Mouse (Mus musculus): ENCODE results near the gene Eid2b. TPM values are rescaled to one million over a fixed set of nuclear protein-coding genes. Genes with fewer than 3 reads are reported as not detected.
A peak's percentile ranks its signal among the peaks of the same experiment; 100 is the strongest.

The Eid2b gene
- polyA plus RNA-seq, 1 experiment from 2014 or later, result 35.2 TPM

GRCm38 (mm10) chr7:28311926-28312543 lies 34.5 kb downstream of the Eid2b start, which contains the start of gene Timm50:
Timm50 (minus strand) TSS chr7:28312072.
- peak; percentile 95 for ATAC-seq (ENCODE audit: low FRiP score)
- Histone ChIP-seq H3K27me3 (ENCODE audit: control insufficient read depth, insufficient read depth, low read length) (no peaks in the 10 kb centered on the region), H3K36me3 (replicated peaks; ENCODE audit: control insufficient read depth, insufficient read depth) (peaks cover 66% of the 10 kb centered on the region), H3K9ac (peak within 1 kb of the TSS; percentile 93), H3K4me2 (replicated peaks) (peak within 1 kb of the TSS; percentile 92), H3K4me1 (replicated peaks; ENCODE audit: control insufficient read depth, insufficient read depth, low read length) (peaks cover 14% of the 10 kb centered on the region), H3K9me3 (ENCODE audit: control insufficient read depth, low read length) (no peaks in the 10 kb centered on the region), H3K27ac (peak within 1 kb of the TSS; percentile 71), H3K4me3 (replicated peaks; ENCODE audit: low read length) (peak within 1 kb of the TSS; percentile 98)
- peak; percentile 98 for DNase-seq (ENCODE audit: low spot score)
- under 1% methylated on average over 45 of the region's 45 CpGs for WGBS

DNA sequence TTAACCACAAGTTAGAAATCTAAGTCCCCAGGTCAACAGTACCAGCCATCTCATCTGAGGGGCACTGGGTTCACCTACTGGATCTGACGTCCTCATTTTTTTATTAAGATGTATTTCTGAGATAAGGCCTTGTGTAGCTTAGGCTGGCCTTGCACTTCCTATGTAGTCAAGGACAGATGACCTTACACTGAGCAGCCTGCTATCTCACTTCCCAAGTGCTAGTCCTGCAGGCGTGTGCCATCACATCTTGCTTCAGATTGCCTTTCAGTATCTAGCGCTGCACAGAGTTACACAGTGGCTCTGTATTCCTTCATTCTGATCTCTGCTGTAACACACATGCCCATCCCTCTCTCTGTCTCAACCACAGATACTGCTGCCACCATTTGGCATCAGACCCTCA lies 40.5 kb downstream of the Eid2b start:
- H3K9me3 ChIP-seq (ENCODE audit: control insufficient read depth, low read length), result no peaks in the 10 kb centered on the region
- no peak overlapping the region for H3K9ac ChIP-seq
- H3K27ac ChIP-seq, result no peak overlapping the region
- H3K4me2 ChIP-seq (replicated peaks), result no peak overlapping the region
- no peaks in the 10 kb centered on the region for H3K27me3 ChIP-seq (ENCODE audit: control insufficient read depth, insufficient read depth, low read length)
- DNase-seq (ENCODE audit: low spot score) (no peak), ATAC-seq (ENCODE audit: low FRiP score) (no peak)
- H3K36me3 ChIP-seq (replicated peaks; ENCODE audit: control insufficient read depth, insufficient read depth), result peaks cover 93% of the 10 kb centered on the region
- WGBS, result 91% methylated on average over 3 of the region's 3 CpGs
- no peak overlapping the region for H3K4me3 ChIP-seq (replicated peaks; ENCODE audit: low read length)
- H3K4me1 ChIP-seq (replicated peaks; ENCODE audit: control insufficient read depth, insufficient read depth, low read length), result no peaks in the 10 kb centered on the region

DNA sequence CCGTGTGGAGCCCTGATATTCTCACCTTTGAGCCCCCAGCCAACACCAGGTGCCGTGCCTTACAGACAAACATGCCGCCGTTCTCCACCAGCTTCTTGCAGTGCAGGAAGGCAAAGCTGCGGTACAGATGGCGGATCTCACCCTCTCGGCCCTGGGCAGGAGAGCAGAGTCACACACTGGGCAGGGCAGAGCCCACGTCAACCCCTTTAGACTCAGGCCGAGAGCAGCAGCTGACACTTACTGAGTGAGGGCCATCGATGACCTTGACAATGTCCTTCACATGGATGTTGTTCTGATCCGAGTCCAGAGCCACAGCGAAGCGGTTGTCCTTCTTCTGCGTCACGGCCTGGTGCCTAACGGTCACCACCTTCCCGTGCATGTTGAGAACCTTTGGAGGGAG lies 41.2 kb downstream of the Eid2b start:
- WGBS, result 94% methylated on average over 17 of the region's 17 CpGs
- Histone ChIP-seq H3K4me1 (replicated peaks; ENCODE audit: control insufficient read depth, insufficient read depth, low read length) (no peaks in the 10 kb centered on the region), H3K4me2 (replicated peaks) (no peak overlapping the region), H3K27me3 (ENCODE audit: control insufficient read depth, insufficient read depth, low read length) (no peaks in the 10 kb centered on the region), H3K27ac (no peak overlapping the region), H3K36me3 (replicated peaks; ENCODE audit: control insufficient read depth, insufficient read depth) (peaks cover 99% of the 10 kb centered on the region), H3K9ac (no peak overlapping the region), H3K4me3 (replicated peaks; ENCODE audit: low read length) (no peak overlapping the region), H3K9me3 (ENCODE audit: control insufficient read depth, low read length) (no peaks in the 10 kb centered on the region)
- ATAC-seq (ENCODE audit: low FRiP score) (no peak), DNase-seq (ENCODE audit: low spot score) (no peak)

DNA sequence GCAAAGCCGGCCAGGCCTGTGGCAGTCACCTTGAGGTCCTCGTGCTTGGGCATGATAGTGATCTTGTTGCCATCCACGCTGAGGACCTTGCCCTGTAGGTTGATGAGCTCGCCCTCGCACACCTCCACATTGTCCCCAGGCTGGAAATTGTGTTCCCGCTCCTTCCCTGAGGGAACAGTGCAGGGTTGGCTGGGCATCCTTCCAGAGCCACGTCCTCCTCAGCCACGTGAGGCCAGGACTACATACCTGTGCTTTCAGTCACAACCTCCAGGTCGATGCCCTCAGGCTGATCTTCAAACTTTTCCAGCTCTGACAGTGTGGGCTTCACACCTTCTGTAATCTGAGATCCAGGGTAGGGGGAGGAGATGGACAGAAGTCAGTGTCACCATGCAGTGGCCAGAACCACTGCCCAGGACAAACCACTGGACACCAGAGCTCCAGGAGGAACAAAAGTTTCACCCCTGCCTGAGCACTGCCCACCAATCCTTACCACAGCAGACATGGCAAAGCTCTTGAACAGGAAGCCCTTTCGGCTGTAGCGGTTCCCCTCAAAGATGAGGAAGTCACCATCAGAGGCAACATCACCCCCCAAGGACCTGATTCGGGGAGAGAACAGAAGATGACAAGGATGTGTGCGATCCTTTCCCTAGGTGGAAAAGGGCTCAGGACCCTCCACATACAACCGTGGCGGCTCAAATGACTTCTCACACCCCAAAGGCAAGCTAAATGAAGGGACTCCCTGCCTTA lies 44.6 kb downstream of the Eid2b start:
- Histone ChIP-seq H3K4me2 (replicated peaks) (no peak overlapping the region), H3K9me3 (ENCODE audit: control insufficient read depth, low read length) (no peaks in the 10 kb centered on the region), H3K27ac (no peak overlapping the region), H3K4me1 (replicated peaks; ENCODE audit: control insufficient read depth, insufficient read depth, low read length) (no peaks in the 10 kb centered on the region), H3K27me3 (ENCODE audit: control insufficient read depth, insufficient read depth, low read length) (no peaks in the 10 kb centered on the region), H3K36me3 (replicated peaks; ENCODE audit: control insufficient read depth, insufficient read depth) (peaks cover 100% of the 10 kb centered on the region), H3K4me3 (replicated peaks; ENCODE audit: low read length) (no peak overlapping the region), H3K9ac (no peak overlapping the region)
- no peak for ATAC-seq (ENCODE audit: low FRiP score)
- DNase-seq (ENCODE audit: low spot score), result no peak
- WGBS, result 97% methylated on average over 15 of the region's 15 CpGs

DNA sequence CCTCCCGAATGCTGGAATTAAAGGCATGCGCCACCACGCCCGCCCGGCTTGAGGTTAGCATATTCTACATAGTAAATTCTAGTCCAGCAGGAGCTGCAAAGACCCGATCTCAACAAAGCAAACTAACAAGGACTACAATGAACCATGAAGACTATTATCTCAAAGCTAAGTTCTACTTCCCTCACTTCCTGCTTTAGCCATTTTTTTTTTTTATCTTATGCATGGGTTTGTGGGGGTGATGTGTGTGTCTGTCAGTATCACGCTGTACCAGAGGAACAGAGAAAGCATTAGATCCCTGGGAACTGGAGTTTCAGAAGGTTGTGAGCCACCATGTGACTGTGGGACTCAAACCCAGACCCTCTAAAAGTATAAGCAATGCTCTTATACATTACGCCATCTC lies 47.8 kb downstream of the Eid2b start:
- DNase-seq (ENCODE audit: low spot score) (no peak), ATAC-seq (ENCODE audit: low FRiP score) (no peak)
- H3K4me1 ChIP-seq (replicated peaks; ENCODE audit: control insufficient read depth, insufficient read depth, low read length), result no peaks in the 10 kb centered on the region
- no peak overlapping the region for H3K9ac ChIP-seq
- H3K4me2 ChIP-seq (replicated peaks), result no peak overlapping the region
- no peak overlapping the region for H3K27ac ChIP-seq
- no peak overlapping the region for H3K4me3 ChIP-seq (replicated peaks; ENCODE audit: low read length)
- H3K27me3 ChIP-seq (ENCODE audit: control insufficient read depth, insufficient read depth, low read length), result no peaks in the 10 kb centered on the region
- 97% methylated on average over 8 of the region's 8 CpGs for WGBS
- H3K9me3 ChIP-seq (ENCODE audit: control insufficient read depth, low read length), result no peaks in the 10 kb centered on the region
- peaks cover 100% of the 10 kb centered on the region for H3K36me3 ChIP-seq (replicated peaks; ENCODE audit: control insufficient read depth, insufficient read depth)

DNA sequence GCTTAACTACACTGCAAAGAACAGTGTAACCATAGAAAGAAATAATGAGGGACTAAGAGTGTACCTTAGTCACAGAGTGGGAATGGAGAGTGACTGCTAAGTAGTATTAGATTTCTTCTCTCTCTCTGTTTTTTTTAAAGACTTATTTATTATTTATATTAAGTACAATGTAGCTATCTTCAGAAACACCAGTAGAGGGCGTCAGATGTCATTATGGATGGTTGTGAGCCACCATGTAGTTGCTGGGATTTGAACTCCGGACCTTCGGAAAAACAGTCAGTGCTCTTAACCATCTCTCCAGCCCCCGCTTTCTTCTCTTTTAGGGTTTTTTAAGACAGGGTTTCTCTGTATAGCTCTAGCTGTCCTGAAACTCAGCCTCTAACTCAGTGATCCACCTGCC lies 48.9 kb downstream of the Eid2b start:
- Histone ChIP-seq H3K27me3 (ENCODE audit: control insufficient read depth, insufficient read depth, low read length) (no peaks in the 10 kb centered on the region), H3K4me3 (replicated peaks; ENCODE audit: low read length) (no peak overlapping the region), H3K4me1 (replicated peaks; ENCODE audit: control insufficient read depth, insufficient read depth, low read length) (no peaks in the 10 kb centered on the region), H3K9me3 (ENCODE audit: control insufficient read depth, low read length) (no peaks in the 10 kb centered on the region), H3K9ac (no peak overlapping the region), H3K27ac (no peak overlapping the region), H3K36me3 (replicated peaks; ENCODE audit: control insufficient read depth, insufficient read depth) (peaks cover 100% of the 10 kb centered on the region), H3K4me2 (replicated peaks) (no peak overlapping the region)
- DNase-seq (ENCODE audit: low spot score) (no peak), ATAC-seq (ENCODE audit: low FRiP score) (no peak)
- 85% methylated on average over 4 of the region's 4 CpGs for WGBS

- H3K36me3 ChIP-seq (replicated peaks; ENCODE audit: control insufficient read depth, insufficient read depth), result peaks cover 90% of the 10 kb centered on the region
- no peaks in the 10 kb centered on the region for H3K27me3 ChIP-seq (ENCODE audit: control insufficient read depth, insufficient read depth, low read length)
- no peak overlapping the region for H3K9ac ChIP-seq
- DNase-seq (ENCODE audit: low spot score) (no peak), ATAC-seq (ENCODE audit: low FRiP score) (no peak)
- no peak overlapping the region for H3K4me2 ChIP-seq (replicated peaks)
- H3K4me1 ChIP-seq (replicated peaks; ENCODE audit: control insufficient read depth, insufficient read depth, low read length), result no peaks in the 10 kb centered on the region
- H3K9me3 ChIP-seq (ENCODE audit: control insufficient read depth, low read length), result no peaks in the 10 kb centered on the region
- 97% methylated on average over 2 of the region's 2 CpGs for WGBS
- no peak overlapping the region for H3K4me3 ChIP-seq (replicated peaks; ENCODE audit: low read length)
- no peak overlapping the region for H3K27ac ChIP-seq
Observed at GRCm38 (mm10) chr7:28328260-28328659, 50.7 kb downstream of the Eid2b start.

Other genes with a start within 250 kb of the Eid2b start
- 279 and 282 TPM in 2 replicates for gene Psmc4, start 227.6 kb upstream of the Eid2b start, polyA plus RNA-seq (2014; fragmentation: Nextera tagmentation; extraction: Ambion mirVana)
- gene Fcgbp, start 206.5 kb upstream of the Eid2b start, polyA plus RNA-seq (2014; fragmentation: Nextera tagmentation; extraction: Ambion mirVana), result 0.69 and 0.80 TPM in 2 replicates
- 0.09 and 0.24 TPM in 2 replicates for gene 9530053A07Rik, start 148.3 kb upstream of the Eid2b start, polyA plus RNA-seq (2014; fragmentation: Nextera tagmentation; extraction: Ambion mirVana)
- gene Fbl, start 108.0 kb upstream of the Eid2b start, polyA plus RNA-seq (2014; fragmentation: Nextera tagmentation; extraction: Ambion mirVana), result 23.1 and 28.2 TPM in 2 replicates
- 11.6 and 12.6 TPM in 2 replicates for gene Dyrk1b, start 98.3 kb upstream of the Eid2b start, polyA plus RNA-seq (2014; fragmentation: Nextera tagmentation; extraction: Ambion mirVana)
- 8.8 and 11.3 TPM in 2 replicates for gene Eid2, start 9.9 kb upstream of the Eid2b start, polyA plus RNA-seq (2014; fragmentation: Nextera tagmentation; extraction: Ambion mirVana)
- 0.74 and 0.91 TPM in 2 replicates for gene Selenov, start 13.4 kb downstream of the Eid2b start, polyA plus RNA-seq (2014; fragmentation: Nextera tagmentation; extraction: Ambion mirVana)
- 19.1 and 21.0 TPM in 2 replicates for gene Dll3, start 24.5 kb downstream of the Eid2b start, polyA plus RNA-seq (2014; fragmentation: Nextera tagmentation; extraction: Ambion mirVana)
- 125 and 137 TPM in 2 replicates for gene Timm50, start 34.3 kb downstream of the Eid2b start, polyA plus RNA-seq (2014; fragmentation: Nextera tagmentation; extraction: Ambion mirVana)
- 75.2 and 78.3 TPM in 2 replicates for gene Supt5, start 61.0 kb downstream of the Eid2b start, polyA plus RNA-seq (2014; fragmentation: Nextera tagmentation; extraction: Ambion mirVana)
- 521 and 677 TPM in 2 replicates for gene Rps16, start 72.9 kb downstream of the Eid2b start, polyA plus RNA-seq (2014; fragmentation: Nextera tagmentation; extraction: Ambion mirVana)
- 21.5 and 25.5 TPM in 2 replicates for gene Plekhg2, start 94.9 kb downstream of the Eid2b start, polyA plus RNA-seq (2014; fragmentation: Nextera tagmentation; extraction: Ambion mirVana)
- 3.0 and 3.7 TPM in 2 replicates for gene Zfp36, start 102.5 kb downstream of the Eid2b start, polyA plus RNA-seq (2014; fragmentation: Nextera tagmentation; extraction: Ambion mirVana)
- gene Med29, start 115.0 kb downstream of the Eid2b start, polyA plus RNA-seq (2014; fragmentation: Nextera tagmentation; extraction: Ambion mirVana), result 39.2 and 44.5 TPM in 2 replicates
- 73.9 and 74.3 TPM in 2 replicates for gene Paf1, start 115.2 kb downstream of the Eid2b start, polyA plus RNA-seq (2014; fragmentation: Nextera tagmentation; extraction: Ambion mirVana)
- 4.7 and 6.6 TPM in 2 replicates for gene Gmfg, start 159.7 kb downstream of the Eid2b start, polyA plus RNA-seq (2014; fragmentation: Nextera tagmentation; extraction: Ambion mirVana)
- gene Lrfn1, start 174.2 kb downstream of the Eid2b start, polyA plus RNA-seq (2014; fragmentation: Nextera tagmentation; extraction: Ambion mirVana), result 25.5 and 28.7 TPM in 2 replicates
- gene Ifnl2, start 232.7 kb downstream of the Eid2b start, polyA plus RNA-seq (2014; fragmentation: Nextera tagmentation; extraction: Ambion mirVana), result not detected in 2 replicates
- not detected in 2 replicates for gene Ifnl3, start 245.1 kb downstream of the Eid2b start, polyA plus RNA-seq (2014; fragmentation: Nextera tagmentation; extraction: Ambion mirVana)